Mouse (Mus musculus) thymus, adult 2 months (tissue): ENCODE results near the gene Golga7b.

Source experiments
- CTCF ChIP-seq: fragments of 200-500 bp; IDR thresholded peaks from 2 replicates; pipeline ENCODE4 v1.5.1; 2012; ENCODE audit warnings: mild to moderate bottlenecking, control low read depth, low read length, moderate library complexity, borderline replicate concordance; ENCODE audit not compliant: control insufficient read depth, poor library complexity, insufficient read depth; ENCODE audit errors: extremely low read depth
- POLR2A ChIP-seq: fragments of 200-500 bp; IDR thresholded peaks from 2 replicates; pipeline ENCODE4 v1.6.1; 2012; ENCODE audit warnings: mild to moderate bottlenecking, low read length, control low read depth, moderate library complexity; ENCODE audit not compliant: control insufficient read depth, poor library complexity, insufficient read depth; ENCODE audit errors: extremely low read depth

- TF ChIP-seq CTCF, result no peak
- no peak for TF ChIP-seq POLR2A
Measured at GRCm38 (mm10) chr19:42303210-42303813, 55.9 kb downstream of the Golga7b start.
